Mouse (Mus musculus): ENCODE measurements around the gene Csrp1. TPM values are rescaled to one million over a fixed set of nuclear protein-coding genes. Genes with fewer than 3 reads are reported as not detected.

Csrp1 gene
- 80.0 TPM for polyA plus RNA-seq (2017; shearing (Covaris generic))

DNA sequence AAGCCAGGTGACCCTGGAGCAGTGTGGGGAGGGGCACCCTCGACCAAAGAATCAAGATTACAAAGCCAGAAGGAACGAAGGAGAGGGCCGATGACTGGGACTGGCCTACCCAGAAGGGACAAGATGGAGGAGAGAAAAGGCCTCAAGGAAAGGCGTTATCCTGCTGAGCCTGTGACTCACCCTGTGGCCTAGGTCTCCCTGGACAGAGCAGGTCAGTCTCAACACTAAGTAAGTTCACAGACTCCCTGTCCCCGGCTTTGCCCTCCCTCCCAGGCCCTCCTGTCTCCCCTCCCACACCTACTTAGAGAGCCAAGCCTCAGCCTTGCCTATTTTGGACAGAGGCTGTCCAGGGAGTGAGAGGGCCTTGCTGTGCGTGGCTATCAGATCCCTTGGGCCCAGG lies at the start of gene Csrp1:
Gene Csrp1, plus strand, starts transcription at position 79 of the 400 bp plus-strand sequence.

DNA sequence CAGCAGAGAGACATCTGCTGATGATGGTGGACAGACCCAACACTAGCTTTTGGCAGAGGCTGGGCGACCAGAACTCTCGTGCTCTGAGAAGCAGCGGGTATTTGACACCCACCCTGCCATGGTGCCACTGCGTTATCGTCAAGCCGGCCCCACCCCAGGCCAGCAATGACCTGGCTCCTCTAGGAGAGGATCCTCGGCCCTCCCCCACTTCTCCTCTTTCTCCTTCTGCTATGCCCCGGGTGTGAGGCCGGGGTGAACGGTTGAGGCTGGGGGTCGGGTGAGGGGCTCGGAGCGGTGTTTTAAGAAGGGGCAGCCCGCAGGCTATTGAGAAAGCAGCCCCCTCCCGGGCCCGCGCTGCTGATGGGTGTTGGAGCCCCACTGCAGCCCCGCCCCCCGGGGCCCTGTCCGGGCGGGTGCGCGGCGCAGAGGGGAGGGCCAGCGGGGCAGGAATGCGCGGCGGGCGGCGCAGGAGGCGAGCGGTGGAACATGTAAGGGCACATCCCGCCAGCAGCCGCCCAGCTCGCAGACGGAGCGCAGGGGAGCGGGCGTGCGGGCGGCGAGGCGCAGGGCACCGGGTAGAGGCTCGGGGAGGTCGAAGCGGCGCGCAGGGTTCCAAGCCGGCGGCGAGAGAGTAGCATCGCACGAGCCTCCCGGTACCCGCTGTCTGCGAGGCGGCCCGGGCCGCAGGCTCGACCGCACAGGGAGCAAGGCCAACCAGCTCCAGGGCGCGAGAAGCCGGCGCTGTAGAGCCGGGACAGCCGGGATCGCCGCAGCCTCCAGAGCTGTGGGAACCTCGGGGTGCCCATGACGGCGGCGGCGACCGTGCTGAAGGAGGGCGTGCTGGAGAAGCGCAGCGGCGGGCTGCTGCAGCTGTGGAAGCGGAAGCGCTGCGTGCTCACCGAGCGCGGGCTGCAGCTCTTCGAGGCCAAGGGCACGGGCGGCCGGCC lies 46.1 kb downstream of the Csrp1 start, which contains the start of gene Phlda3:
Gene Phlda3, plus strand, starts transcription at position 475 of the 947 bp plus-strand sequence.

DNA sequence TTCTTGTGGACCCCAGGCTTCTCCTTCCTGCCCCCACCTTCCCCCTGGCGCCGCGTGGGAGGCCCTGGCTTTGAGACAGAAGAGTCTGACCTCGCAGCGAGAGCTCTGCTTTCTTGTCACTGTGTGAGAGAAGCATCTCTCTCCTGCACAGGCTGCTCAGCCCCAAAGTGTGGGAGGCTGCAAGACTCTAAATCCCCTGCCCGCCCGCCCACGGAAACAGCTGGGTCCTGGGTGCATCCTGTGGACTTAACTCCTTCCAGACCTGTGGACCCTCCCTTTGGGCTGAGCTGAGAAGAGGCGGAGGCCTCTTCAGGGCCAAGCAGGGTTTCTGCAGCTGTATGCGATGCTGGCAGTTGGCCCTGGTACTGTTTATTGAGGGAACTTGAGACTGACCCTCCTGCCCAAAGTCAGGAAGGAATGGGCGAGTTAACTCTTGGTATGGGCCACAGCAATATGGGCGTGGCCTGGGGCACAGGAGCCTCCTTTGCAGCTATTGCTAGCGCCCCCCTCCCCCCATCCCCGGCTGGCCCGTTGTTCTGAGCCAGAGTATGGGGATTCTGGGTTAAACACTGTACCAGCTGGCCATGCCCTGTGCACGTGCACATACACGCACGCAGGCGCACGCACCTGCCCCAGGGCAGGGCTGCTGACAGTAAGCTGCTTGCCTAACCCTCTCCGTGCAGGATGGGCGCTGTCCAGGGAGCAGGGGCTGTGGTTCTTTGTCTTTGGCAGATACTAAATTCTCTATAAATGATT lies 59.1 kb downstream of the Csrp1 start, which contains the start of gene Tnni1:
Gene Tnni1, plus strand, starts transcription at position 655 of the 756 bp plus-strand sequence.

Other genes with a start within 250 kb of the Csrp1 start
- 0.56 TPM for gene Nav1, start 112.8 kb upstream of the Csrp1 start, polyA plus RNA-seq (2017; shearing (Covaris generic))
- gene Phlda3, start 46.1 kb downstream of the Csrp1 start, polyA plus RNA-seq (2017; shearing (Covaris generic)), result 10.4 TPM
- 0.43 TPM for gene Tnni1, start 59.4 kb downstream of the Csrp1 start, polyA plus RNA-seq (2017; shearing (Covaris generic))
- 44.1 TPM for gene Lad1, start 98.5 kb downstream of the Csrp1 start, polyA plus RNA-seq (2017; shearing (Covaris generic))
- gene Tnnt2, start 116.3 kb downstream of the Csrp1 start, polyA plus RNA-seq (2017; shearing (Covaris generic)), result 2.2 TPM
- gene Pkp1, start 199.1 kb downstream of the Csrp1 start, polyA plus RNA-seq (2017; shearing (Covaris generic)), result not detected

Measured in CD4-positive, CD25-positive, alpha-beta regulatory T cell (primary cell).